ENCODE assay signal across 8 mouse cellular contexts in genomic region chr11:58957226-58957914, GRCm38 (mm10). TPM values are rescaled to one million over a fixed set of nuclear protein-coding genes. Genes with fewer than 3 reads are reported as not detected.
A peak's percentile ranks its signal among the peaks of the same experiment; 100 is the strongest.
DNase-seq lines count a peak whose midpoint lies in the region; ATAC-seq lines count a peak whose summit lies in the region.

No protein-coding gene starts in this region.

- H3K9ac ChIP-seq in neural tube, embryonic 11.5 days (ENCODE audit: low read length) = no peak overlapping the region
- H3K9ac ChIP-seq in limb, embryonic 15.5 days = no peak overlapping the region
- peak overlapping the region; percentile 23 for H3K9ac ChIP-seq in stomach, embryonic 16.5 days (ENCODE audit: low read length)

- H3K9me3 ChIP-seq in erythroblast, embryonic 14.5 days (ENCODE audit: control insufficient read depth, low read length) = peaks cover 14% of the 10 kb centered on the region
- H3K9me3 ChIP-seq in neural tube, embryonic 11.5 days (ENCODE audit: control insufficient read depth, low read length) = no peaks in the 10 kb centered on the region
- H3K9me3 ChIP-seq in limb, embryonic 15.5 days = no peaks in the 10 kb centered on the region
- H3K9me3 ChIP-seq in stomach, embryonic 16.5 days (replicated peaks; ENCODE audit: control insufficient read depth, low read length) = peaks cover 6% of the 10 kb centered on the region

- WGBS in neural tube, embryonic 11.5 days = 92% methylated on average over 5 of the region's 5 CpGs
- 91% methylated on average over 5 of the region's 5 CpGs for WGBS in limb, embryonic 15.5 days
- WGBS in stomach, embryonic 16.5 days = 85% methylated on average over 5 of the region's 5 CpGs

- ATAC-seq in erythroblast, adult 5-6 weeks (replicated peaks; ENCODE audit: low FRiP score, poor library complexity, severe bottlenecking) = no peak
- no peak for ATAC-seq in neural tube, embryonic 11.5 days (ENCODE audit: insufficient read depth, low FRiP score, low TSS enrichment)
- no peak for ATAC-seq in limb, embryonic 15.5 days (ENCODE audit: insufficient number of reproducible peaks, low FRiP score, low TSS enrichment, low read depth)
- no peak for ATAC-seq in stomach, embryonic 16.5 days (ENCODE audit: insufficient read depth, low FRiP score)

- peaks cover 42% of the 10 kb centered on the region for H3K36me3 ChIP-seq in erythroblast, embryonic 14.5 days (ENCODE audit: control insufficient read depth)
- no peaks in the 10 kb centered on the region for H3K36me3 ChIP-seq in neural tube, embryonic 11.5 days (ENCODE audit: control insufficient read depth, insufficient read depth, low read length)
- H3K36me3 ChIP-seq in limb, embryonic 15.5 days = peaks cover 10% of the 10 kb centered on the region
- H3K36me3 ChIP-seq in stomach, embryonic 16.5 days (ENCODE audit: control insufficient read depth, insufficient read depth, low read length) = peaks cover 7% of the 10 kb centered on the region

- peaks cover 30% of the 10 kb centered on the region for H3K27me3 ChIP-seq in erythroblast, embryonic 14.5 days (ENCODE audit: control insufficient read depth)
- no peaks in the 10 kb centered on the region for H3K27me3 ChIP-seq in neural tube, embryonic 11.5 days (ENCODE audit: control insufficient read depth, insufficient read depth, low read length)
- peaks cover 14% of the 10 kb centered on the region for H3K27me3 ChIP-seq in limb, embryonic 15.5 days
- peaks cover 10% of the 10 kb centered on the region; the same call in 1 of the 2 replicates for H3K27me3 ChIP-seq in stomach, embryonic 16.5 days (ENCODE audit: control insufficient read depth, insufficient read depth, low read length)

- H3K4me3 ChIP-seq in erythroblast, embryonic 14.5 days (replicated peaks) = peak overlapping the region; percentile 86
- H3K4me3 ChIP-seq in neural tube, embryonic 11.5 days (ENCODE audit: low read depth, low read length) = 0 out of 2 replicates have a peak overlapping the region, but pooled peaks have one; percentile 4
- 0 out of 2 replicates have a peak overlapping the region, but pooled peaks have one; percentile 3 for H3K4me3 ChIP-seq in limb, embryonic 15.5 days
- H3K4me3 ChIP-seq in stomach, embryonic 16.5 days (replicated peaks; ENCODE audit: low read length) = peak overlapping the region; percentile 61; the same call in 1 of the 2 replicates

- H3K4me1 ChIP-seq in erythroblast, embryonic 14.5 days (ENCODE audit: control insufficient read depth) = peaks cover 63% of the 10 kb centered on the region
- H3K4me1 ChIP-seq in neural tube, embryonic 11.5 days (ENCODE audit: control insufficient read depth, insufficient read depth, low read length) = peaks cover 23% of the 10 kb centered on the region
- peaks cover 35% of the 10 kb centered on the region for H3K4me1 ChIP-seq in limb, embryonic 15.5 days
- peaks cover 32% of the 10 kb centered on the region for H3K4me1 ChIP-seq in stomach, embryonic 16.5 days (ENCODE audit: control insufficient read depth, insufficient read depth, low read length)

- no peak for DNase-seq in neural tube, embryonic 11.5 days (ENCODE audit: low spot score)
- DNase-seq in neural tube, embryonic 10.5 days (ENCODE audit: extremely low spot score, low spot score) = no peak
- DNase-seq in thymus, postnatal 14 days = no peak
- DNase-seq in embryo, embryonic 11 days = no peak

- H3K27ac ChIP-seq in neural tube, embryonic 11.5 days (ENCODE audit: low read depth, low read length) = no peak overlapping the region
- no peak overlapping the region for H3K27ac ChIP-seq in limb, embryonic 15.5 days
- no peak overlapping the region for H3K27ac ChIP-seq in stomach, embryonic 16.5 days (ENCODE audit: low read length)

- peak overlapping the region; percentile 89 for H3K4me2 ChIP-seq in neural tube, embryonic 11.5 days (ENCODE audit: low read depth)
- H3K4me2 ChIP-seq in limb, embryonic 15.5 days = peak overlapping the region; percentile 54; the same call in 1 of the 2 replicates
- peak overlapping the region; percentile 97 for H3K4me2 ChIP-seq in stomach, embryonic 16.5 days (ENCODE audit: low read depth, low read length)

RNA-seq across cellular contexts. Expression of gene Hist3h2a, which starts 2.9 kb away (rescaled TPM):
- 5.7 and 9.8 TPM in 2 replicates for polyA plus RNA-seq in erythroblast, embryonic 14.5 days (2012)
- total RNA-seq in erythroblast, adult 5-6 weeks (2015; ENCODE audit: low replicate concordance) = 30.5 and 41.5 TPM in 2 replicates
- total RNA-seq in erythroblast, adult 5-6 weeks (2017; ENCODE audit: low replicate concordance) = 255 and 279 TPM in 2 replicates
- polyA plus RNA-seq in neural tube, embryonic 11.5 days (2014; fragmentation: Nextera tagmentation; extraction: Ambion mirVana) = 56.3 and 61.4 TPM in 2 replicates
- 24.8 and 26.9 TPM in 2 replicates for polyA plus RNA-seq in limb, embryonic 15.5 days (2015; fragmentation: Nextera tagmentation; extraction: Ambion mirVana)
- 28.1 and 33.0 TPM in 2 replicates for polyA plus RNA-seq in stomach, embryonic 16.5 days (2015; fragmentation: Nextera tagmentation; extraction: Ambion mirVana)

RNA-seq across cellular contexts. Expression of gene Trim17, which starts 2.9 kb away (rescaled TPM):
- 0.14 TPM in 1 of 2 replicates, not detected in the other for polyA plus RNA-seq in erythroblast, embryonic 14.5 days (2012)
- total RNA-seq in erythroblast, adult 5-6 weeks (2015; ENCODE audit: low replicate concordance) = 0.63 TPM in 1 of 2 replicates, not detected in the other
- total RNA-seq in erythroblast, adult 5-6 weeks (2017; ENCODE audit: low replicate concordance) = 1.5 TPM in 1 of 2 replicates, not detected in the other
- polyA plus RNA-seq in neural tube, embryonic 11.5 days (2014; fragmentation: Nextera tagmentation; extraction: Ambion mirVana) = 0.74 and 0.88 TPM in 2 replicates
- 0.60 and 0.62 TPM in 2 replicates for polyA plus RNA-seq in limb, embryonic 15.5 days (2015; fragmentation: Nextera tagmentation; extraction: Ambion mirVana)
- polyA plus RNA-seq in stomach, embryonic 16.5 days (2015; fragmentation: Nextera tagmentation; extraction: Ambion mirVana) = 0.17 and 0.27 TPM in 2 replicates

RNA-seq across cellular contexts. Expression of gene Hist3h2ba, which starts 8.7 kb away (rescaled TPM):
- 5.1 and 5.4 TPM in 2 replicates for polyA plus RNA-seq in erythroblast, embryonic 14.5 days (2012)
- 7.5 and 25.9 TPM in 2 replicates for total RNA-seq in erythroblast, adult 5-6 weeks (2015; ENCODE audit: low replicate concordance)
- 40.6 and 51.9 TPM in 2 replicates for total RNA-seq in erythroblast, adult 5-6 weeks (2017; ENCODE audit: low replicate concordance)
- polyA plus RNA-seq in neural tube, embryonic 11.5 days (2014; fragmentation: Nextera tagmentation; extraction: Ambion mirVana) = 75.5 and 84.8 TPM in 2 replicates
- 12.6 and 31.7 TPM in 2 replicates for polyA plus RNA-seq in limb, embryonic 15.5 days (2015; fragmentation: Nextera tagmentation; extraction: Ambion mirVana)
- 44.0 and 50.7 TPM in 2 replicates for polyA plus RNA-seq in stomach, embryonic 16.5 days (2015; fragmentation: Nextera tagmentation; extraction: Ambion mirVana)

RNA-seq across cellular contexts. Expression of gene Rnf187, which starts 18.7 kb away (rescaled TPM):
- 58.5 and 75.1 TPM in 2 replicates for polyA plus RNA-seq in erythroblast, embryonic 14.5 days (2012)
- total RNA-seq in erythroblast, adult 5-6 weeks (2015; ENCODE audit: low replicate concordance) = 18.6 and 23.6 TPM in 2 replicates
- 32.3 and 36.6 TPM in 2 replicates for total RNA-seq in erythroblast, adult 5-6 weeks (2017; ENCODE audit: low replicate concordance)
- 460 and 493 TPM in 2 replicates for polyA plus RNA-seq in neural tube, embryonic 11.5 days (2014; fragmentation: Nextera tagmentation; extraction: Ambion mirVana)
- polyA plus RNA-seq in limb, embryonic 15.5 days (2015; fragmentation: Nextera tagmentation; extraction: Ambion mirVana) = 202 and 230 TPM in 2 replicates
- 113 TPM in 2 replicates for polyA plus RNA-seq in stomach, embryonic 16.5 days (2015; fragmentation: Nextera tagmentation; extraction: Ambion mirVana)

RNA-seq across cellular contexts. Expression of gene Trim11, which starts 20.5 kb away (rescaled TPM):
- 1.0 and 1.2 TPM in 2 replicates for polyA plus RNA-seq in erythroblast, embryonic 14.5 days (2012)
- 6.7 and 11.1 TPM in 2 replicates for total RNA-seq in erythroblast, adult 5-6 weeks (2015; ENCODE audit: low replicate concordance)
- 8.1 and 10.8 TPM in 2 replicates for total RNA-seq in erythroblast, adult 5-6 weeks (2017; ENCODE audit: low replicate concordance)
- 19.5 and 20.8 TPM in 2 replicates for polyA plus RNA-seq in neural tube, embryonic 11.5 days (2014; fragmentation: Nextera tagmentation; extraction: Ambion mirVana)
- 20.4 and 23.9 TPM in 2 replicates for polyA plus RNA-seq in limb, embryonic 15.5 days (2015; fragmentation: Nextera tagmentation; extraction: Ambion mirVana)
- polyA plus RNA-seq in stomach, embryonic 16.5 days (2015; fragmentation: Nextera tagmentation; extraction: Ambion mirVana) = 20.5 and 20.8 TPM in 2 replicates

Comparison
In these comparisons a context has a peak if more than half of its experiments do, and no peak if none do; other contexts are left out.
1. H3K4me3 ChIP-seq: peak in every context shown above with its lines; median percentile 86 in erythroblast, embryonic 14.5 days; 61 in stomach, embryonic 16.5 days; 4 in neural tube, embryonic 11.5 days; 3 in limb, embryonic 15.5 days.